Mouse (Mus musculus) right cerebral cortex, adult 2 months (tissue): Measurements from ENCODE around the gene Ifrd2.

ENCODE experiments used
- DNase-seq, 2 experiments: peaks; one replicate each; pipeline ENCODE4 v3.0.0; 2021 to 2022; ENCODE audit warnings: low spot score in 2 of 2

The Ifrd2 gene

GRCm38 (mm10) chr9:107575579-107576356 is 11.7 kb upstream of the Ifrd2 start:
- no peak for DNase-seq

GRCm38 (mm10) chr9:107576357-107577107 is 10.9 kb upstream of the Ifrd2 start, which contains the start of gene Hyal1:
TSS of gene Hyal1 (plus strand) at chr9:107576927.
- no peak for DNase-seq

- DNase-seq, result no peak
Observed at GRCm38 (mm10) chr9:107577871-107578270, 9.6 kb upstream of the Ifrd2 start.

GRCm38 (mm10) chr9:107578587-107578986 is 8.9 kb upstream of the Ifrd2 start, which contains the start of gene Naa80:
TSS of gene Naa80 (plus strand) at chr9:107578887.
- no peak for DNase-seq

GRCm38 (mm10) chr9:107579023-107579900 is 8.2 kb upstream of the Ifrd2 start:
- no peak for DNase-seq

- peak; percentile 89 to 91 for DNase-seq
Observed at GRCm38 (mm10) chr9:107580501-107581317, 6.7 kb upstream of the Ifrd2 start, which contains the start of gene Hyal3. TSS of gene Hyal3 (plus strand) at chr9:107580818.

- DNase-seq, result no peak
Observed at GRCm38 (mm10) chr9:107581584-107581983, 5.9 kb upstream of the Ifrd2 start.

GRCm38 (mm10) chr9:107582509-107583062 is 4.9 kb upstream of the Ifrd2 start:
- no peak for DNase-seq

GRCm38 (mm10) chr9:107583174-107583573 is 4.3 kb upstream of the Ifrd2 start:
- DNase-seq, result no peak

GRCm38 (mm10) chr9:107586504-107586903 is 938 bp upstream of the Ifrd2 start:
- no peak for DNase-seq

GRCm38 (mm10) chr9:107587833-107588639 is 594 bp downstream of the Ifrd2 start:
- no peak for DNase-seq

GRCm38 (mm10) chr9:107590058-107590772 is 2.8 kb downstream of the Ifrd2 start:
- no peak for DNase-seq

- no peak for DNase-seq
Observed at GRCm38 (mm10) chr9:107590773-107591060, 3.3 kb downstream of the Ifrd2 start.

- no peak for DNase-seq
Observed at GRCm38 (mm10) chr9:107593101-107593976, 5.9 kb downstream of the Ifrd2 start.

- DNase-seq, result no peak
Observed at GRCm38 (mm10) chr9:107594281-107595062, 7.0 kb downstream of the Ifrd2 start.

GRCm38 (mm10) chr9:107596619-107597569 is 9.5 kb downstream of the Ifrd2 start:
- no peak for DNase-seq
